Mouse (Mus musculus): ENCODE results near the gene Cflar. TPM values are rescaled to one million over a fixed set of nuclear protein-coding genes. Genes with fewer than 3 reads are reported as not detected.
"Not testable (repeated sequence)": the region's sequence is repeated elsewhere in the genome, so short reads cannot be mapped to it uniquely, and the experiment has no call there.

The Cflar gene
- polyA plus RNA-seq (2017; shearing (Covaris generic)): 100 to 1,000 TPM; 158 to 204 TPM

DNA sequence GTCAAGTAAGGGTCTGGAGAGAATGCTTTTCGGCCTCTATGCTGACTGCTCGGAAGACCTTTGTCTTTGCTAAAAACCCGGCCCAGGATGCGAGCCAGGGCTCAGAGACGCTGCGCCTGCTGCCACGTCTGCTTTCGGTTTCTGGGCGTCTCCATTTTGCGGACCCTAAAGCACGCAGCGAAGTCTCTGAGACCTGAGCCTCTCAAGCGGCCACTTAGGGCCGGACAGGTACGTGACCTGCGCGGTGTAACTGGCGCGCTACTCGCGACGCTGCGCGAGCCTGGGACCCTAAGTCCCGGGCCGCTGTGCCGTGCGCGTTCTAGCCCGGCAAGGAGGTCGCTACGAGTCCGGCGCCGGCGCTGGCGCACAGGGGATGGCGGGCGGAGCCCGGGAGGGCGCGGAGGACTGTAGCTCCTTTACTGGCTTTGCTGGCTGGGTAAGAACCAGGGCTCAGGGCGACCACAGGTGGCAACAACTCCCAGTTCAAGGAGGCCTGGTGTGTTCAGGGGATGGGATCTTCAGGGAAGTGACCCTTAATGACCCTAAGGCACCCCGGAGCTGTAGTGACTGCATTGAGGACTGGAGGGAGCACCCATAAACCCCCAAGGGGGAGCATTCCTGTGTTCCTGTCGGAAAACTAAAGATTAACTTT lies at the start of gene Cflar:
Gene Cflar, plus strand, starts transcription at position 144 of the 652 bp plus-strand sequence.
- ATAC-seq: peak; percentile 50

DNA sequence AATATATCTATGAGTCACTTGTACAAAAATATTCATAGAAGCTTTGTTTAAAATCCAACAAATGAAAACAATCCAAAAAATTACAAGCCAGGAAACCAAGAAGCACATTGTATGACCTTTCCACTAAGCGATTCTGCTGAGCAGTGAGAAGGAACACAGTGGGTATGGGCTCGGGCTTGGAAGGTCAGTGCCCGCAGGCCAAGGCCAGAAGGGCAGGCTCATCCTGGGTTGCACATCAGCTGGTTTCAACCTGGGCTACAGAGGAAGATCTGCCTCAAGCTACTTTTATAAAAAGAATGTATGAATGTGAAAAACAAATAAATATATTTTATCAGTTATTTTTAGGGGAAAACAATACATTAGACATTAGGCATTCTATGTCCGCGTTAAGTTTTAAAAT lies 48.6 kb upstream of the Cflar start:
- ATAC-seq: not testable (repeated sequence)

DNA sequence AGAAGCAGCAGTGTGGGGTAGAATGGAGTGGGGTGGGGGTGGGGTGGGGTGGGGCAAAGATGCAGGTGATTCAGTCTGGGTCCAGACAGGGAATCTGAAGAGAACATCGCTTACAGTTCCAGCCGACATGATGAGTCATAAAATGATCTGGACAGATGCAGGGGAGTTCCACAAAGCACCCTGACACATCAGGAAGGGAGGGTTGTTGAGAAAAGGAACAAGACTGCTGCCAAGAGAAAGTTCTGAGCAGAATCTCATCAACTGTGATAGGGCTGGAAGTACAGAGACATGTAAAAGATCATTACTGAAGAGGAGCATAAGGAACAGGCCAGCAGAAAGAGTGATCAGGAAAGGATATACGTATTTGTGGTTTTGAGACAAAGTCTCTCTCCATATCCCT lies 47.9 kb upstream of the Cflar start:
- not testable (repeated sequence) for ATAC-seq

DNA sequence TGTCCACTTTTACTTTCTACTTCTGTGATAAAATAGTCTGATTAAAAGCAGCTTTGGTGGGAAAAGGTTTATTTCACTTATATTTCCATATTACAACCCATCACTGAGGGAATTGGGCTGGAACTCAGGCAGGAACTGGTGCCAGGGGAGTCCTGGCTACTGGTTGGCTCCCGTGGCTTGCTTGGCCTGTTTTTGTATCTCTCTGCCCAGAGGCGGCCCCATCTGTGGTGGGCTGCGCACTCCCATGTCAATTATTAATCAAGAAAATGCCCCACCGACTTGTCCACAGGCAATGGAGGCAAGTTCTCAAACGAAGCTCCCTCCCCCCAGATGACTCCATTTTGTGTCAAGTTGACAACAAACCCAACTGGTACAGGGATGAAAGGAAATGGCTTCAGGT lies 43.1 kb upstream of the Cflar start:
- no peak for ATAC-seq

DNA sequence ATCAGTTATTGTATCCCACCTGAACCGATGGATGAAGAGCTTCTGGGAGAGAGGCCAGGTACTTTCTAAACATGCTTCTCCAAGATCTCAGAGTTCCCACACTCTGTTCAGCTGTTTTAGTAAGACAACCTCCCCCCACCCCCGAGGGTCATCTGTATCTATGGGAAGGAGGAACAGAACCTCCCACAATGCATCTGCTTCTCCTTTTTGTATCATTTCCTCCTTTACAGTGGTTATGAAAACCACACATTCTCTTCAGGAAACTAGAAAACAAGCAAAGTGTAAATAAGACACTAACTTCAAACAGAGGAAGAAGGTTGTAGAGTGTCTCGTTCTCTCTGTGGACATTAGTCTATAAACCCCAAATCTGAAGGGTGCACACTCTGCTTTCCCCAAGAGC lies 41.7 kb upstream of the Cflar start:
- ATAC-seq: peak; percentile 82

DNA sequence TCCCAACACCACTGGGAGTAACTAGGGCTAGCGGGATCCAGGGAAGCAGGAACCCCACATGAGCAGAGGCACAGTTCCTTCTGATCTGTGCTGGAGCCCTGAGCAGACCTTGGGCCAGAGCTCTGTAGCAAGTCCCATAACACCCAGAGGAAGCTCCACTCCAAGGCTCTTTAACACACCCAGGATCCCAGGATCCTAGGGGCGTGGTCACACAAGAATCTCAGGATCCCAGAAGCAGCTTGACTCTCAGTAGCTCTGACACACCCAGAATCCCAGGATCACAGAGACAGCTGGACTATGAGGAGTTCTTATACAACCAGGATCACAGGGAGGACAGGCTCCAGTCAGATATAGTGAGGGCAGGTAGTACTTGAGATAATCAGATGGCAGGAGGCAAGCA lies 39.2 kb upstream of the Cflar start:
- ATAC-seq: no peak

DNA sequence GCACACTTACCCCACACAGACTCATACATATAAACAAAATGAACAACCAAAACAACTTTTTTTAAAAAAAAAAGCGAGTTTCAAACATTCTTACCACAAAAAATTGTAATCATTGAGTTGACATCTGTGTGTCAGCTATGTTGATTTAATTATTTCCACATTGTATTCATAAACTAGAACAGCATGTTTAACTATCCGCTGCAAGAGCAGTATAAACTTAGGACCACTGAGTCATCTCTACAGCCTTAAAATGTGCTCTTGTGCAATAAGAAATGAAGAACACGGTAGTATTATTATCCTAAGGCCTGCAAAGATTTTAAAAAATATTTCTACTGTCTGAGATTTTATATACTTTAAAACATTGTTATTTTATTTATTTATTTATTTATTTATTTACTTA lies 36.3 kb upstream of the Cflar start:
- no peak for ATAC-seq

DNA sequence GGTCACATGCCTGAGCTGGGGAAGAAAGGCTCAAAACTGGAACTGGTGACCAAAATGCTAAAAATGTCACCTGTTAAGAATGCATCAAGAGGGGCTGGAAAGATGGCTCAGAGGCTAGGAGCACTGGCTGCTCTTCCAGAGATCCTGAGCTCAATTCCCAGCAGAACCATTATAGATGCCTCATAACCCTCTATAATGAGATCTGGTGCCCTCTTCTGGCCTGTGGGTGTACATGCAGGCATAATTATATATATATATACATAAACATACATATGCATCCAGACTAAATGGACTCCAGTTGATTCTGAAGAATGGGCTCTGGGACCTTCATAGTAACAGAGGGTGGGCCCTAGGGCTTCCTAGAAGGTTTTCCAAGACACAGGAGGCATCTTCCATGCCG lies 33.7 kb upstream of the Cflar start:
- ATAC-seq: peak; percentile 58

DNA sequence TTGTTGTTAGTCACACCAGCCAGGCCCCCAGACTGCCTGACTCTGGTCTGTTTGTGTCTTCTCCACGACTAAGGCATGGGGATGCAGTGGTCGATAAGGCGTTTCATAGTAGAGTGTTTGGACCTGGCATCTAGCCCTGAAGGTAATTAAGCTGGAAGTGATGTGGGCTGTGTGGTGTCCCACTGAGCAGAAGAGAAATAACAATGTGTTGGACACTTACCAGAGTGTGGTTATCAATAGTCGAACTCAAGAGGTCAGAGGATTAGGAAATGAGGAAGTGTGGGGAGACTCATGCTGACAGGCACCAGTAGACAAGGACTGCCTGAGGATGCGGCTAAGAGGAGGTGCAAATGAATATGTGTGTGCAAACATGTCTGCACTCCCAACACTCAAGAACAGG lies 32.9 kb upstream of the Cflar start:
- not testable (repeated sequence) for ATAC-seq

DNA sequence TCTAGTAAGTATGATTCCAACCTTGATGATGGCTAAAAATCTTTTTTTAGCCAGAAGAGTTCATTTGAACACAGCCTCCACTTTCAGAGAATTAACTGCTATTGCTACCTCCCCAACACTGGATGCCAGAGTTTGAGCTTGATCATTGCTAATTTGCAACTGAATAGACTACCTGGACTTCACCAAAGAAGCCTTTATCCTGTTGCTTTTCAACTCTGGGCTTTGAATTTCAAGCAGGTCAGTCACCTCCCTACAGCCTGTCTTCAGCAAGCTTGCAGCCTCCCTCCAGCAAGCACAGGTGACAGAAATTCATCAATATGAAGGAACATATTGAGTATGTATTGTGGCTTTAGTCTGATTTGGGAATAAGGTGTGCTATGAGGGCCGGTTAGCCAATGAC lies 21.9 kb upstream of the Cflar start:
- ATAC-seq: no peak

DNA sequence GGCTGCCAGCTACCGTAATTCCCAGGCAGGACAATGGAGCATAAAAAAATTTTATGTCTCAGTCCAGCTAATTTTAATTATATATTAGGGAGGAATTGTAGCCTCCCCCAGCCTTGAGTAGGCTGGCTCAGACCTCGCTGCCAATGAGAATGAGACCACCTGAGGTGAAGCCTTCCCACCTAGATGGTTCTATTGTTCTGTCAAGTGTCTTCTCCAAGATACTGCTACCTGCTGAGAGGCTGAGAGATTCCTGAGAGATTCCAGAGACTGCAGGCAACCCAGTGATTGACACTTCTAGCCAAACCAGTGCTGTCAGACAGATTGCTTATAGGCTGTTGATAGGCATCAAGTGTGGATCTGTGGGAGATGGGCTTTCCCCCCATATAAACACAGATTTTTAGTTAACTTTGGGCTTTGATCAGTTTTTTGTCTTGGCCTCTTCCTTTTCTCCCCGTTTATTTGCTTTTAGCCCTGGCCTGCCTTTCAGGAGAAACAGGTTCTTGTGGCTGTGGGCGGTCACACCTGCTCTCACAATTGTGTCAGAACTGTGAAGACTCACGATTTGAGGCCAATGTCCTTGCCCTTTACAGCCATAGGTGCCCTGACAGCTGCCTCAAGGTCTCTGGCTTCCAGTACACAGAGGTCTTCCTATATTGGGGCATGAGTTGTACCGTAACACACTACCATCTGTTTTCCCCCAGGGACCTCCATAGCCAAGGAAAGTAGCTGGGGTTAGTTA lies 21.1 kb upstream of the Cflar start:
- ATAC-seq: no peak

DNA sequence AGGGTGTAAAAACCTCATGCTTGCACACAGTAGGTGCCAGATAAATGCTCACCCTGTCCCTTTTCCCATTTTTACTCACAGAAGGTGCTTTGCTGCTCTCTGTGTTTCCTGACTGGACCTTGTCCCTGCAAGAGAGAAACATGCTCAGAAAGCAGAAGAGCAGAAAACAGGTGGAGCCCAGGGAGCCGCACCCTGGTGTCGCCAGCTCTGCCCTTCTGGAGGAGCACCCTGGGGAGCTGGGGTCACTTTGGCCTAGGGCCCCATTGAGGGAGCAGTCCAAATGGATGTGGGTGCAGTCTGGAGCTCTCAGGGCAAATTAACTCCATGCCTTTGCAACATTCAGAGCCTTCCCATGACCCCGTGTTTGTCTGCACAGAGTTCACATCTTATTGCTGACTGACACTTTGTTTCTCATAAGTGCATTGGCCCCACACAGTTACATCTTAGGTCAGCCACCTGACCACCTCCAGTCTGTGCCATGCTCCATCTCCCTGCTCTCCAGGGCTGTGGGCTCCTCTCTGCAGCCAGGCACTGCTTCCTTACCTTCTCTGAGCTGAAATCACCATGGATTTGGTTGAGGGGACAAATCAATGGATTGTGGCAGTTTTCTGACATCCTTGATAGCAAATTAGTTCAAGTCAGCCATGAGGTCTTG lies 20.3 kb upstream of the Cflar start:
- ATAC-seq: not testable (repeated sequence)

DNA sequence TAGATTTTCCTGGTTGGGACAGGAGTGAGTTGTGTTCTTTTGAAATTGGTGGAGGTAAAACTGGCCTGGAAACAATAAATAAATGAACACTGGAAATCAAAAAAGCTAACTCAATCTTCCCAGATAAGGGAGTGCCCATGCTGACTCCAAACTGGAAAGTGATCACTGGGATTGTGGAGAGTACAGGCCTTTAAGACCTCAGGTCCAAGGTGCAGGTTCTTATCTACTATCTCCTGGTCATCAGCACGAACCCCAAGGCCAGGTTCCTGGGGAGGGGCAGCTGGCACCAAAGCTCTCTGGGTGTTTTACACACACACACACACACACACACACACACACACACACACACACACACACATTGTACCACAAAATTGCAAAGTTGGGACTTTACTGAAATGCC lies 19.6 kb upstream of the Cflar start:
- ATAC-seq: not testable (repeated sequence)

DNA sequence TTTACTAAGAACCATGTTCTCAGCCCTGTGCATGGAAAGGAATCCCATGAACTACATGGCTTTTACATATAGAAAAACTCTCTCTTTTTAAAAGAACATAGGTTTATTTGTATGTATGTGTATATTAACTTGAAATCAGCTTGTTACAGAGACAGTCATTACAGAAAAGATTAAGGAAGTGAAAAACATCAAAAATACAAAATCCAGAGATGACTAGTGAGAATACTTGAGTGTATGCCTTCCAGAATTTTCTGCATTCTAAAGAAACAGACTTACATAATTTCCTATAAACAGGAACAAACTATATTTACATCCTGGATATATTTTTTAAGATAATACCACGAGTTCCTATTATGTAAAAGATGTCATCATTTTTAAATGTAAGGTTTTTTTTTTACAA lies 17.6 kb upstream of the Cflar start:
- ATAC-seq: no peak

DNA sequence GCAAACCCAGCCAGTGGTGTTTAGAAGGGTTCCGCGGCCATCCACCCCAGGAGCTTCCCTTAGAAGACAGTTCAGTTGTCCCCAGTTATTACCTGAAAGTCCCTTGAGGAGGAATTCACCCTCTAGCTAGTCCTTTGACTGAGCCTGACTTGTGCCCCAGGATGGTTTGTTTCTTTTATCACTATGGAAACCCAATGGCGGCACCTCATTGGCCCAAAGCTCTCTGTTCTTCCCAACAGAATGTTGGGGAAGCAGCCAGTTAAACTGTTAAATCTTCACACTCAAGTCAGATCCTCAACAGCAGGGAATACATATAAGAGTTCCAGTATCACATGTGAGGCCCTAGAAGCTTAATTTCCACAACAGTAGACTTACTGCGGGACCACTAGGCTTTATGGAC lies 15.5 kb upstream of the Cflar start, which contains the start of gene Als2cr12:
Gene Als2cr12, minus strand, starts transcription at position 180 of the 400 bp plus-strand sequence.
- ATAC-seq: not testable (repeated sequence)

DNA sequence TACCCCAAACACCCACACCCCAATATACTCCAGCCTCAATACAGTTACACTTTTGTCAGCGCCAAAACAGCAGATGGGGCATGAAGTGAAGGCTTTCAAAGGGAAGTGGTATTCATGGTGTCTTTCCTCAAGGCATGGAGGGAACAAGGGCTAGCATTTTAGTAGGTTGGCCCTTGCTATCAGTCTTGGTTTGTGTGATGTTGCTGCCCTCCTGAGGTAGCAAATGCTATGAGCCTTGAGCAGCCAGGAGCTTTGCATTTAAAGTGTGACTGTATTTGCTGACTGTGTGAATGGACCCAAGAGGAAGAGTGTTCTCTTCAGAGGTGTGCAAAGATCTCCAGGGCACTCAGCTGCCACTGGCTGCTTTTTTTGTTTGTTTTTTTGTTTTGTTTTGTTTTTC lies 13.7 kb upstream of the Cflar start:
- ATAC-seq: peak; percentile 80

DNA sequence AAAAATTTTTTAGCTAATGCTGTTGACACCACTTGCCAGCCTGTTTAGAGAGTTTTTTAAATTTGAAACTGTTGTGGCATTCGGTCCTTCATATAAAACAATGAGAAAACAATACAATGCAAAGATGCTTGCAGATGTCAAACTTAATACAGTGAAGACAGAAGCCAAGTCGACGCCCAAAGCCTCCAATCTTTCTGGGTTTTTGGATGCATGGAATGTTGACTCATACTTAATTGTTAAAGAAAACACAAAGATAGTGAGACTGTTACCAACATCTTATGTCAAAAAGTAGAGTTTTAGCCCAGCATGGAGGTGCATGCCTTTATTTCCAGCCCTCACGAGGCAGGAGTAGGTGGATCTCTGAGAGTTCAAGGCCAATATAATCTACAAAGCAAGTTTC lies 12.5 kb upstream of the Cflar start:
- ATAC-seq: no peak

DNA sequence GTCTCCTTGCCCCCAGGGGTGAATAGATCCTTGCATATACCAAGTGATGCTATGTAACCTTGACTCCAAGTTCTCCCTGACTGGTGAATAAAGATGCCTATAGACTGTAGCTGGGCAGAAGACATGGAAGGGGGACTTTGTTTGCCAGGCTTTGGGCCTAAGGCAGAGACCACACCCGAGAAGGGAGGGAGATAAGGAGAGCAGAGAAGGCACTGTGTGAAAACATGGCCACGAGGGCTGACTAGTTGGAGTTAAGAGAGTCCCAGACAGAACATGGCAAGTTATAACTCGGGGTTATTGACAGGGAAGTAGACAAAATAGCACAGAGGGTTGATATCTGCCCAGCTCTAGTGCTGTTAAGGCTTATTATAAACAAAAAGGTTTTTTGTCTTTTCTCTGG lies 11.3 kb upstream of the Cflar start:
- ATAC-seq: no peak

DNA sequence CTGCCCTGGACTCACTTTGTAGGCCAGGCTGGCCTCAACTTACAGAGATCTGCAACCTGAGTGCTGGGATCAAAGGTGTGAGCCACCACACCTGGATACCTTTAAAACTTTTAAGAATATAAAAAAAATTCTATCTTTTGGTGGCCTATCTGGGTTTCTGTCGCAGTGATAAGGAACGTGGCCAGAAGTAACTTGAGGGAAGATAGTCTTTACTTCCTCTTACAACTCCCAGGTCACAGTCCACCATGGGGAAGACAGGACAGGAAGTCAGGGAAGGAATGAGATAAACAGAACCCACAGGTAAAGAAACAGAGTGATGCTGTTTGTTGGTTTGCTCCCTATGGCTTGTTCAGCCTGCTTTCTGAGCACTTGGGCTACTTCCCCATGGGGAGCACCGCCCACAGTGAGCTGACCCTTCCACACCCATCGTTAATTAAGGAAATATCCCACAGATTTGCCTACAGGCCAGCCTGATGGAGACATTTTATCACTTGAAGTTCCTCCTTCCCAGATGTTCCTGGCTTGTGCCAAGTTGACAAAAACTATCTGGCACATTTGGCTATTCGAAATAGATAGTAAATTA lies 10.6 kb upstream of the Cflar start:
- not testable (repeated sequence) for ATAC-seq

DNA sequence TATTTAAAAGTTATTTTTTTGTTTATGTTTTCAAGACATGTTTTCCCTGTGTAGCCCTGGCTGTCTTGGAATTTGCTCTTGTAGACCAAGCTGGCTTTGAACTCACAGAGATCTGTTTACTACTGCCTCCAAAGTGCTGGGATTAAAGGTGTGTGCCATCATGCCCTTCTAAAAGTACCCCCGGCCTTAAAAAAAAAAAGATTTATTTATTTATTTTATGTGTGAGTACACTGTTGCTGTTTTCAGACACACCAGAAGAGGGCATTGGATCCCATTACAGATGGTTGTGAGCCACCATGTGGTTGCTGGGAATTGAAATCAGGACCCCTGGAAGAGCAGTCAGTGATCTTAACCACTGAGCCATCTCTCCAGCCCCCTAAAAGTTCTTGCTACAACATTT lies 1.3 kb upstream of the Cflar start:
- ATAC-seq: not testable (repeated sequence)

DNA sequence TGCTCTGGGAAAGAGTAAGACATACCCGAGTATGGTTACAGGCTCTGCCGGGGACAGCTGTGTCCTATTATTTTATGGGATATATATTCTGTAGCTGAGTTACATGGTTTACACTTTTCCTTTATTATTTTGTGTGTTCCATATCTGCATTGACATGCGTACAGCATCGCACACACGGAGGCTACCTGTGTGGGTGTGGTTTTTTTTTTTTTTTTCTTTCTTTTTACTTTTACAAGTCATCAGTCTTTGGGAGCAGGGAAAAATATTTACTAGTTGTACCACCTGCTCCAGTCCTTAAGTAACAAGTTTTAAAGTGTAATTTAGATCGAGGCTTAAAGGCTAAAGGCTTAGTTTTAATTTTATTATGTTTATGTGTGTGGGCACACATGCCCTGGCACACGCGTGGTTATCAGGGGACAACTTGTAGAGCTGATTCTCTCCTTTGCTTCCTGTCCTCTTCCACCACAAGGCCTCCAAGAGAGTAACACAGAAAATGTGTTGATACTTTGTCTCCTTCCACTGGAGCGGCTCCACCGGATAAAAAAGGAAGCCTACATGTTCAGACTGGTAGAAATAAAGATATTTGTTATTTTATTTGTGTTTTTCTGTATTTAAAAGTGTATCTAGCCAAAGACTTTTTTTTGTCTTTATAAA lies 470 bp upstream of the Cflar start:
- ATAC-seq: peak; percentile 20

Data from CD4-positive, CD25-positive, alpha-beta regulatory T cell, adult 4 months (primary cell).